Mouse (Mus musculus): ENCODE measurements around the gene Gm10097. TPM values are rescaled to one million over a fixed set of nuclear protein-coding genes. Genes with fewer than 3 reads are reported as not detected.

Gene Gm10097
- polyA plus RNA-seq, 1 experiment from 2014 or later = 0.30 TPM

GRCm38 (mm10) chr10:5089133-5089532, 20.1 kb downstream of the Gm10097 start:
- ATAC-seq (replicated peaks; ENCODE audit: low FRiP score, low TSS enrichment, low read depth) (no peak), DNase-seq (ENCODE audit: low spot score) (no peak)
- Histone ChIP-seq H3K9ac (ENCODE audit: low read length) (no peak overlapping the region), H3K4me1 (replicated peaks; ENCODE audit: control insufficient read depth, insufficient read depth, low read length) (no peaks in the 10 kb centered on the region), H3K27me3 (replicated peaks; ENCODE audit: control insufficient read depth, insufficient read depth, low read length) (no peaks in the 10 kb centered on the region), H3K36me3 (ENCODE audit: control insufficient read depth, insufficient read depth, low read length) (peaks cover 8% of the 10 kb centered on the region; the same call in 1 of the 2 replicates), H3K9me3 (ENCODE audit: control insufficient read depth, low read length) (no peaks in the 10 kb centered on the region), H3K4me3 (ENCODE audit: low read depth, low read length) (no peak overlapping the region), H3K27ac (ENCODE audit: low read depth) (no peak overlapping the region), H3K4me2 (ENCODE audit: low read length) (no peak overlapping the region)
- WGBS = 88% methylated on average over 4 of the region's 4 CpGs

- no peaks in the 10 kb centered on the region for H3K4me1 ChIP-seq (replicated peaks; ENCODE audit: control insufficient read depth, insufficient read depth, low read length)
- no peak overlapping the region for H3K9ac ChIP-seq (ENCODE audit: low read length)
- peaks cover 32% of the 10 kb centered on the region for H3K36me3 ChIP-seq (ENCODE audit: control insufficient read depth, insufficient read depth, low read length)
- H3K27me3 ChIP-seq (replicated peaks; ENCODE audit: control insufficient read depth, insufficient read depth, low read length) = no peaks in the 10 kb centered on the region
- H3K4me3 ChIP-seq (ENCODE audit: low read depth, low read length) = no peak overlapping the region
- no peak overlapping the region for H3K27ac ChIP-seq (ENCODE audit: low read depth)
- no peak overlapping the region for H3K4me2 ChIP-seq (ENCODE audit: low read length)
- ATAC-seq (replicated peaks; ENCODE audit: low FRiP score, low TSS enrichment, low read depth) (no peak), DNase-seq (ENCODE audit: low spot score) (no peak)
- no peaks in the 10 kb centered on the region for H3K9me3 ChIP-seq (ENCODE audit: control insufficient read depth, low read length)
- 60% methylated on average over 10 of the region's 10 CpGs for WGBS
Measured at GRCm38 (mm10) chr10:5096996-5097753, 28.2 kb downstream of the Gm10097 start.

- DNase-seq (ENCODE audit: low spot score) (no peak), ATAC-seq (replicated peaks; ENCODE audit: low FRiP score, low TSS enrichment, low read depth) (no peak)
- Histone ChIP-seq H3K27ac (ENCODE audit: low read depth) (no peak overlapping the region), H3K9ac (ENCODE audit: low read length) (no peak overlapping the region), H3K27me3 (replicated peaks; ENCODE audit: control insufficient read depth, insufficient read depth, low read length) (no peaks in the 10 kb centered on the region), H3K36me3 (ENCODE audit: control insufficient read depth, insufficient read depth, low read length) (peaks cover 36% of the 10 kb centered on the region), H3K4me2 (ENCODE audit: low read length) (no peak overlapping the region), H3K4me3 (ENCODE audit: low read depth, low read length) (no peak overlapping the region), H3K4me1 (replicated peaks; ENCODE audit: control insufficient read depth, insufficient read depth, low read length) (no peaks in the 10 kb centered on the region), H3K9me3 (ENCODE audit: control insufficient read depth, low read length) (no peaks in the 10 kb centered on the region)
- 68% methylated on average over 2 of the region's 2 CpGs for WGBS
Measured at GRCm38 (mm10) chr10:5097754-5098137, 28.8 kb downstream of the Gm10097 start.

GRCm38 (mm10) chr10:5110773-5111172, 41.8 kb downstream of the Gm10097 start:
- Histone ChIP-seq H3K27ac (ENCODE audit: low read depth) (no peak overlapping the region), H3K4me1 (replicated peaks; ENCODE audit: control insufficient read depth, insufficient read depth, low read length) (no peaks in the 10 kb centered on the region), H3K9ac (ENCODE audit: low read length) (no peak overlapping the region), H3K36me3 (ENCODE audit: control insufficient read depth, insufficient read depth, low read length) (peaks cover 79% of the 10 kb centered on the region), H3K27me3 (replicated peaks; ENCODE audit: control insufficient read depth, insufficient read depth, low read length) (no peaks in the 10 kb centered on the region), H3K4me3 (ENCODE audit: low read depth, low read length) (no peak overlapping the region), H3K9me3 (ENCODE audit: control insufficient read depth, low read length) (no peaks in the 10 kb centered on the region), H3K4me2 (ENCODE audit: low read length) (no peak overlapping the region)
- 88% methylated on average over 5 of the region's 5 CpGs for WGBS
- no peak for ATAC-seq (replicated peaks; ENCODE audit: low FRiP score, low TSS enrichment, low read depth)
- no peak for DNase-seq (ENCODE audit: low spot score)

- Histone ChIP-seq H3K4me1 (replicated peaks; ENCODE audit: control insufficient read depth, insufficient read depth, low read length) (no peaks in the 10 kb centered on the region), H3K27me3 (replicated peaks; ENCODE audit: control insufficient read depth, insufficient read depth, low read length) (no peaks in the 10 kb centered on the region), H3K4me2 (ENCODE audit: low read length) (no peak overlapping the region), H3K36me3 (ENCODE audit: control insufficient read depth, insufficient read depth, low read length) (peaks cover 63% of the 10 kb centered on the region), H3K27ac (ENCODE audit: low read depth) (no peak overlapping the region), H3K9ac (ENCODE audit: low read length) (no peak overlapping the region), H3K4me3 (ENCODE audit: low read depth, low read length) (no peak overlapping the region), H3K9me3 (ENCODE audit: control insufficient read depth, low read length) (no peaks in the 10 kb centered on the region)
- ATAC-seq (replicated peaks; ENCODE audit: low FRiP score, low TSS enrichment, low read depth) (no peak), DNase-seq (ENCODE audit: low spot score) (no peak)
- WGBS = 79% methylated on average over 5 of the region's 5 CpGs
Measured at GRCm38 (mm10) chr10:5116155-5116554, 47.2 kb downstream of the Gm10097 start.

GRCm38 (mm10) chr10:5116720-5117119, 47.7 kb downstream of the Gm10097 start:
- H3K9ac ChIP-seq (ENCODE audit: low read length) = no peak overlapping the region
- H3K9me3 ChIP-seq (ENCODE audit: control insufficient read depth, low read length) = no peaks in the 10 kb centered on the region
- H3K36me3 ChIP-seq (ENCODE audit: control insufficient read depth, insufficient read depth, low read length) = peaks cover 62% of the 10 kb centered on the region
- ATAC-seq (replicated peaks; ENCODE audit: low FRiP score, low TSS enrichment, low read depth) (0 out of 2 replicates have a peak, but pooled peaks have one; percentile 40), DNase-seq (ENCODE audit: low spot score) (no peak)
- H3K4me3 ChIP-seq (ENCODE audit: low read depth, low read length) = no peak overlapping the region
- H3K27me3 ChIP-seq (replicated peaks; ENCODE audit: control insufficient read depth, insufficient read depth, low read length) = no peaks in the 10 kb centered on the region
- no peaks in the 10 kb centered on the region for H3K4me1 ChIP-seq (replicated peaks; ENCODE audit: control insufficient read depth, insufficient read depth, low read length)
- no peak overlapping the region for H3K27ac ChIP-seq (ENCODE audit: low read depth)
- WGBS = 66% methylated on average over 6 of the region's 6 CpGs
- H3K4me2 ChIP-seq (ENCODE audit: low read length) = no peak overlapping the region

Measured in intestine, embryonic 14.5 days (tissue).